Mouse (Mus musculus) heart, adult 8-10 months (tissue): ENCODE data around the gene Sash1. TPM values are rescaled to one million over a fixed set of nuclear protein-coding genes. Genes with fewer than 3 reads are reported as not detected.

Experiments
- DNase-seq: peaks from one replicate; pipeline ENCODE4 v3.0.0; 2022; ENCODE audit warnings: low spot score
- total RNA-seq, 4 experiments: library from RNA; stranded (reverse); gene quantifications; 2 replicates each; pipeline ENCODE4 v1.2.4; 2022

Gene Sash1
- total RNA-seq, 4 experiments from 2014 or later = 22.3 to 26.1 (median 24.0) TPM

DNA sequence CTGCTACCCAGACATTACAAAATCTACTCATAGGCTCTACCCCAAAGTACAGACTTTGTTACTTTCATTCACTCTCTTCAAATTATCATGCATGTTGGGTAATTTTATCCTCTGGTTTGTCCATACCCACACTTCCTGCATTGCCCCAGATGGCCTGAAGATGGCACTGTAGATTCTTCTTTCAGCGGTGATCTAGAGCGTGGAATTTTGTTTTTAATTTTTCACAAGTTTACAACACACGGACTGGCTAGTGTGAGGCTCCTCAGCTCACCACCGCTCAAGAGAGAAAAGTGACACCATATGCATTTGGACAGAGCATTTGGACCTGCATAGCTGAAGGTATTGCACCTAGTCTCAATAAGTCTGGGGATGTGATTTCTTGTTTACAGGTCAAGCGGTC lies 93.5 kb downstream of the Sash1 start:
- peak; percentile 77 for DNase-seq

DNA sequence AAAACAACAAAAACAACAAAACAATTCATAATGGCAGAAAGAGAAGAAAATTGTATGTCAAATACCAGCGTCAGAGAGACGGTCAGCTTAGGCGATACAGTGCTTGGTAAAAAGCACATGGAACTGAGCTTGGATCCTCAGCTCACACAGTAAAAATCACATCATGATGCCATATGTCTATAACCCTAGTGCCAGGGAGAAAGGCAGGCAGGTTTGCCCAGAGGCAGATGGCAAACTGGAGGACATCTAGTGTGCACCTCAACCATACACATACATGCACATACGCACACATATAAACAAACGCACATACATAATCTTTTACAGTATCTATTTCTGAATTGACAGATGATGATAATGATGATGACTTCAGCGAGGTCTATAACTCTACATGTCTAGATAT lies 96.8 kb downstream of the Sash1 start:
- no peak for DNase-seq

DNA sequence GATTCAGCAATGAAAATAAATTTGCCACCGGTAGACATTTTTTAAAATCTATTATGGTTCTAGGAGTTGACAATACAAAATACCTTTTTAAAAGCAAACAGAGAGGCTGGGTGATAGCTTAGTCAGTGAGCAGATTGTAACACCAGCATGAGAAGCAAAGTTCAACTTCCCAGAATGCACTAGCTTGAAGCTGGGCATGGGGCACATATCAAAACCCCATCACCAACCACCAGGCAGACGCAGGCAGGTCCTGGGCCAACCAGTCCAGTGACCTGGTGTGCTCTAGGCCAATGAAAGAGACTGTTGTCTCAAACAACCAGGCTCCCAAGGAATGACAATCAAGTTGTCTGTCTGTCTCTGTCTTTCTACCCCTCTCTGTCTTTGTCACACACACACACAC lies 98.6 kb downstream of the Sash1 start:
- no peak for DNase-seq

DNA sequence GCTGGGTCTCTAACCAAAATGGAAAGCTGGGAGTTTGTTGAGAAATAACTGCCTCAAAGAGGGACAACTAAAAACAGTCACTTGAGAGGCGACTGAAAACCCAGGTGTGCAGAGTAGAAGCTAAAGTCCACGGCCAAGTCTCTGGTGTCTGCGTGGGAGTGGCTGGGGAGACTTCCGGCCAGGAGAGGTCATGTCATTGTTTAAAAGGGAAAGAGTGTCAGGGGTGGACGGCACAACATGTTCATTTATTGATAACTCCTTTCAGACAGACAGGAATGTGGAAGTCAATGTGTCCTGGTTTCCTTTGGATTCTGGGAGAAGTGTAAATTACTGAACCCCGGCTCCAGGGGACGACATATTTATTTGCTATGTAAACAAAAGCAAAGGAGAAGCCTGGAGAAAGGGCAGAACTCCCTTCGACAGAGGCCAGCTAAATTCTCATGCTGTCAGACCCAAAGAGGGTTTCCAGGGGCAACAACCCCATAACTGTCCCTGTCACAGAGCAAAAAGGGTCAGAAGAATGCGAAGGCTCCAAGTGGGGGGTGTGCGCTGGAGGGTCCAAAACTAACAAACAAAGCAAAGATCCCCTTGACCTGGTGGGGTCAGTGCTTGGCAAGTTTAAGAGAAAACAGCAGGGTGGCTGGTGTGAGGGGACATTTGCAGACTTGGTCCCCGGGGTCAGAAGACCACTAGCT lies 100.3 kb downstream of the Sash1 start:
- no peak for DNase-seq

DNA sequence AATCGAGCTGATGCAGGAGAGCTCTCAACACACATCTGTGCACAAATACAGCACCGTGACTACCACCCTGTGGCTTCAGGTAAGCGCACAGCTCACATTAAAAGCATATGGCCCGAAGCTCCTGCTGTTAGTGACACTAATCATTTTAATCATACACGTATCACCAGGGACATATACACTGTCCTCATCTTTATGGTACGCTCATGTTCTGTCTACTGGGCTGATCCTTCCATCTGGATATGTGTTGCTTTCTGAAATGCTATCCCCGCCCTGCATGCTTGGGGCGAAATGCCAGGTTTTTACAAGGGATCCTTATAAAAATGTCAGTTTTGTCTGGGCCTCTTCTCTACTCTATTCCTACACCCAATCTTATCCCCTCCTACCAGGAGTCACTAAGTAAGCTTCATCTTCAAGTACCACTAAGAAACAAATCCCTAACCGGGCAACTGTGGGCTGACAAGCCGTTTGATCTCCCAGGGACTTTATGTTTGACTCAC lies 103.9 kb downstream of the Sash1 start:
- DNase-seq = no peak

DNA sequence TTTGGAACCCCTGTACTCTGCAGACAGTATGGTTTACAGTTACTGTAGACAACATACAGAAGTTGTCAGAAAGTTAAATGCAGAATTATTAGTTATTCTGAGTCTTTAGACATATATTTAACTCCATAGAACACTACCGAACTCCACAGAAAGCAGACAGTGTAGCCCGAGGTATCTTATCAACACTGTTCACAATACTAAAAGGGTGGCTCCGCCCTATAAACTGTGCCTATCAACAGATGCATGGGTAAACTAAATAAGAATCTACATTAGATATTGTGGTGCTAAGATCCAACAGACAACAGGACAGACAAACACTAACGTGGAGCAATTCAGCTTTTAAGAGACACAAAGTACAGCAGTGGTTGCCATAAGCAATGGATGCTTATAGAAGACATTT lies 106.0 kb downstream of the Sash1 start:
- DNase-seq = no peak

DNA sequence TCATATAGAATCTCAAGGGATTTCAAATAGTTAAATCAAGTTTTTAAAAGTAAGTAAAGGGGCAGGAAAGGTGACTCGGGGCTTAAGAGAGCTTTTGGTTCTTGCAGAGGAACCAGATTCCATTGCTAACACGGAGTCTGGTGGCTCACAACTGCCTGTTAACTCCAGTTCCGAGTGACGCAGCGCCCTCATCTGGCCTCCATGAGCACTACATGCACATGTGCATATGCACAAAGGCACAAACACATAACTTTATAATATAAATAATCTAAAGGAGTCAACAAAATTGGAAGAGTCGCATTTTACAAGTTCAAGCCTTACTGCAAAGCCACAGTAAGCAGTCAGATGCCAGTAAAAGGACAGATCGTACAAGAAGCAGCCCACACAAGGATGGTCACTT lies 107.0 kb downstream of the Sash1 start:
- no peak for DNase-seq

DNA sequence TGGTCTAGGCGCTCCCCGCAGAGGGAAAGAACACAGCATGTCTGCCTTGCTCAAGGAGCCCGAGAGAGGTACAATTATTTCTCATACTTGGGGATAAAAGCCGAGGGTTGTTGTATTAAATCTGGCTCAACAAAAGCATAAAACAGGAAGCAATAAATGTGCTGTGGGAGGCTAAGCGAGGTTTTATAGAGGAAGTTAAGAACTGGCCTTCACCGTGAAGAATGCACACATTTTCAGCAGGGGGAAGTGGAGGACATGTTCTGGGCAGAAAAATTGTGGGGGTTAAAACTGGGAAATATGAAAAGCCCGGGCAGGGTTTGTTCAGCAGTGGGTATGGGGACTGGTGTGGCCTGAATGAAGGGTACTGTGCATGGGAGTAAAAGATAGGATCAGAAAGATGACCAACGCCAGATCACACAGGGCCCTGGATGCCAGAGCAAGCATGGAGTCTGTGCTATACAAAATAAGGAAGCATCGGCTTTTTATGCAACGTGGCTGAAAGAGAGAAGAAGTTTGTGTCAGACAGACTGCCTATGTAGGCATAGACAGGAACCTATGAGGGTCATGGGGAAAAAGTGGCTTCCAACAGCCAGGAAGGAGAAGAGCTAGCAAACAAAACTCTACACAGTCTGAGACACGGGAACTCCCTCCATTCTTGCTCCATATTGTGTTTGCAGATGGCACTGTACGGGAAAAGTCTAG lies 108.2 kb downstream of the Sash1 start:
- DNase-seq = no peak

DNA sequence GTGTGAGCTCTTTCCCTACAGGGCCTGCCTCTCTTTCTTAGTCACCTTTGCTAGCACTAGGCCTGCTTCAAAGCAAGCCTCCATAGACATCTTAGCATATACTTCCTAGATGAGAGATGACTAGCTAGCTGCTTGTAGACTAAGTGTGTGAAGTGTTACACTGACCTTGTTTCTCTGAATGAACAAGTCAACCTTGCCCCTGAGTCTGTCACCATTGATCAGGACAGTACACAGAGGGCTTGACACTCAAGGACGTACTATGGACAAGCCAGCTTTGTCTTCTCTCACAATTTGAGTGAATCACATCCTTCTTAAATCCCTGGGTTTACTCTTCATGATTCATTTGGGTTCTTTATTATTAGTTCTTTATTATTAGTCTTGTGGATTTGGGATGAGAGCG lies 109.1 kb downstream of the Sash1 start:
- no peak for DNase-seq

DNA sequence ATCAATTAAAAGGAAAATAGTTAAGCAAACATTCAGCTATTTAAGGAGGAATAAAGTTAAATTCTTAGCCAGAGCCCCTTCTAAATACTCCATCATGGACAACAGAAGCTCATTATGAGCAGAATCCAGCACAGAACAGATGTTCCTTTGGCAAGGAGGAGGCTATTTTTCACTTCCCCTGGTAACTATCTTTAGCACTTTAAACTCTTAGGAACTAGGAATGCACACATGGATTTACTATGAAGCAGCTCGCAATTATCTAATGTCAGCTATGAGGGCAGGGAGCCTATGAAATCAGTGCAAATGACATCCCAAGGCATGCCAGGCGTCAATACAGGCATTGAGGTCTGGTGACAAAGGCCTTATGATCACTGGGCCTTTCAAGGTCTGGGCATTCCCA lies 110.1 kb downstream of the Sash1 start:
- peak; percentile 42 for DNase-seq

DNA sequence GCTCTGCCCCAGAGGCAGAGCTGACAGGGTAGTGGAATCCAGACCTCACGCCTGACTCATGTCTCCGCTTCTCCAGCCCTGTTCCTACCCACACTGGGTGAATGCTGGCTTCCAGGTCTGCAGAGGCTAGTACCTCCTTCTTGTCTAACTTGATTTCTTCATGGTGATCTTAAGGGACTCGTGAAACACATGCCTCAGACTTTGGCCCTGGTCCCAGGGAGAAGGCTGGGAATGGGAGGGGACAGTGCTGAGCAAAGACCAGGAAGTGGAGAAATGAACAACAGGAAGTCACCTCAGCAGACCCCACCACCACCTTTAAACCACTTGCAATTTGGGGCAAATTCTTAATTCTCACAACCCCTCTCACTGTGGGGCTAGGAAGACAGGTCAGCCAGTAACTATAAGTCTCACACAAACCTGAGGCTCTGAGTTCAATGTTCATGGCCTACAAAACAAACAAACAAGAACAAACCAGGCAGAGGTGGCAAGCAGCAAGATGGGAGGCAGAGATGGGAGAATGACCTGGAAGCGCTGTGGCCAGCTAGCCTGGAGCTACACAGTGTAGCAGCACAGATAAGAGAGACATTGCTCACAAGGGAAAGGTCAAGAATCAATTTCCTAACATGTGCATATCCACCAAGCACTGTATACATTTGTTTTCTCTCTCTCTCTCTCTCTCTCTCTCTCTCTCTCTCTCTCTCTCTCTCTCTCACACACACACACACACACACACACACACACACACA lies 113.2 kb downstream of the Sash1 start:
- peak; percentile 78 for DNase-seq

DNA sequence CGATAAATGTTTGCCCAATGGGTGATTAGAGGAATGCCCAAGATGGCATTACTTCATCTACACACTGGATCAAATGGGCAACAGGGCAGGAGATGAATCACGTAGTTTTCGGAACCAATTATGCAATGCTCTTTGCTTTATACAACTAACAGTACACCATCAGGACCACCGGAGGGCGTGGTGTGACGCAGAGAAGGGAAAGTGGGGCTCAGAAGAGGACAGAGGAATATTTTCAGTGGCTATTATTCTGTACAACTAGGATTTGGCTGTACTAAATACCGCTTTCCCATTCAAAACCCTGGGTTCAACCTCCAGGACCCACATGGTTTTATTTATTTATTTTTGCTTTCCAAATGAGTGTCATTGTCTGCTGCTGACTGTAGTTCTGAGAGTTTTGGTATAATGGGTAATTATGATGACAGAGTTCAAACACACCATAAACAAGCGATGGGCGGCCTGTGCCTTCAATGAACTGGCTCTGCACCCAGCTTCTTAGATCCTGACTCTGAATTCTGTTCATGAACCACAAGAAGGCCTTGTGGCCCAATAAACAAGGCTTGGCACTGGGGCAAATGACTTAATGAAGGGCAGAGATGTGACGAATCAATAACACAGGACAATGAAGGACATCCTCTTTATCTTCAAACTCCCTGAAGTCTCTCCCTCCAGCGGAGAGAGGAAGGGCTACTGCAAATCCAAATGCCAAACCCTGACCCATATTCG lies 114.8 kb downstream of the Sash1 start:
- DNase-seq = no peak

DNA sequence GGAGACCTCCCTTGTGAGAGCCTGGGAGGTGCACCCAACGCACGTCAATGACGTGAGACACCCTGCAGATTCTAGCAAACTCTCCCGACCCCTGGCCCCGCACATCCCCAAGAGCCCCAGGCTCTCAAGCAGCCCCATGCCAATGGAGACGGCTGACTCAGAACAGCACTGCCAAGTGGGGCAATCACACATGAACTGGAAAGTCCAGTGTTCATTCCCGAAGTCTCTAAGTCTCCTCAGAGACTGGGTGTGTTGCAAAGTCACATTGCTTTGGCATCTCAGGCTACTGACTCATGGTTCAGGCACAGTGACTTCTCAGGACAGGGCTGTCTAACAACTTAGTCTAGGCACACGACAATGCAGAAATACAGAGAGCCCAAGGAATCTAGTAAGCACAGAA lies 117.2 kb downstream of the Sash1 start:
- peak; percentile 58 for DNase-seq

DNA sequence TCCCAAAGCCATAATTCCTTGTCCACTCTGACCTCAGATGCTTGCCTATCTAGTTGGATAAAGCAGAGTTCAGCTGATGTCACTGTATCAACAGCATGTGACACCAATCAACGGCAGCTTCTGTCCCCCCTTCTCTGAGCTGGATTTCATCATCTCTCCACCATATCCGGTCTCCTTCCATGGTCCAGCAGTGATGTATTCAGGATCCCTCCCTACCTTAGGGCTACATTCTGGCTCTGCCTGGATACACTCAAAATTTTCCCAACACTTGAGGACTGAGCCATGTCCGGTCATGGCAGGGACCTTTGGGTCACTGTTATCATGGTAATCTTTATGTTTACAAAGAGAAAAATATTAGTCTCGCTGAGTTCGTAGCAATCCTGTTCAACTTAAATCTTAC lies 118.5 kb downstream of the Sash1 start:
- DNase-seq = no peak

DNA sequence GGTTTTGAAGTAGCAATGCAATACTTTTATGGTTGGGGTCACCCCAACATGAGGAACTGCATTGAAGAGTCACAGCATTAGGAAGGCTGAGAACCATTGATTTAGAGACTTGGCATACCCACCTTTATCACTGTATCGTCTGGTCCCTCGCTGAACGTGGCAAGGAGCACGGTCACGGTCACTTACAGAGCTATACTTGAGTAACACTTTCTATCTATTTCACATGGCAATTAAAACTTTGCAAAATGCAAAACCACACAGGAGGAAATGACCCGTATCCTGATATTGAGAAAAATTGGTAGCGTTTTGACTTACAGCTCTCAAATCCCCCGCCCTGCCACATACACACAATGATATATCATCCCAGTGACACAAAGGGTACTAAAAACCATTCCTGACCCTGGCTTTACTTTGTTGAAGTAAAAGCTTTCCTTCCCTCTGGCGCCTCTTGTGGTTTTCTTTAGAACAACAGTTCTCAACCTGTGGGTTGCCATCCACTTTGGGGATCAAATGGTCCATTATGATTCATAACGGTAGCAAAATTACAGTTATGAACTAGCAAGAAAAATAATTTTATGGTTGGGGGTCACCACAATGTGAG lies 119.8 kb downstream of the Sash1 start:
- no peak for DNase-seq

DNA sequence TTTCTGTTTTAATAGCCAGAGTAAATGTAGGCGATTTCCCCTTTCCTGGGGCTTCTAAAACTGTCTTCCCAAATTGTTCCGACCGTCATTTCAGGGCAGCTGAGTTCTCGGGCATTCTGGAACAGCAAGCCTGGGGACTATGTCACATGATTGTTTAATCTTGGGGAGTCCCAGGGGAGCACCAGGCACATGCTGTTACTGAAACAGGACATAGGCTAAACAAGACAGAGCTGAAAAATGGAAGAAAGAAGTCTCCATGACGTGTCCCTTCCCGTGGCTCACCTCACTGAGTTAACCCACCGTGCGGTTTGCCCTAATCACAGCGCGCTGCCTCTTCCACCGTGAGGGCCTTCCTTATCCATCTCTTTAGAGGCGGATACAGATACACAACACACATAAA lies 123.1 kb downstream of the Sash1 start:
- DNase-seq = peak; percentile 60

DNA sequence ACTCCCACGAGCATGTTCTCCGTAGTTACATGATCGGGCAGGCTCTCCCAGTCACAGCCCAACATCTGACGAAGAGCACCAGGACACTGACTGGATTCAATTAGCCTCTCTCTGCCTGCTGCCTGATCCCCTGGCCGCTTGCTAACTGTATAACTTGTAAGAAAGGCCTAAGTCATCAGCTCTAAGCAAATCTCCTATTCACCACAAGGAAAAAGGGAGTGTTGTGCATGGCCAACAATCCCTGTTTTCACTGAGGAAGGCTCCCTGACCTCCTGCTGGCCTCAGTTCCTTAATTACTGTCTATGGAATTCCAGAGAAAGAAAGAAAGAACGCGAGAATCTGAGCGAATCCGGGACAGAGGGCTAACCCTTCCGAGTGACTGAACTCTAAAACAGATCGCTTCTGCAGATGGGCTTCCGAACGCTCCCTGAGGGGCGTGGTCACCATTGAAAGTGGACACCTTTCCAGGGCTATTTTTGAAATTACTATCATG lies 123.6 kb downstream of the Sash1 start:
- DNase-seq = peak; percentile 75

DNA sequence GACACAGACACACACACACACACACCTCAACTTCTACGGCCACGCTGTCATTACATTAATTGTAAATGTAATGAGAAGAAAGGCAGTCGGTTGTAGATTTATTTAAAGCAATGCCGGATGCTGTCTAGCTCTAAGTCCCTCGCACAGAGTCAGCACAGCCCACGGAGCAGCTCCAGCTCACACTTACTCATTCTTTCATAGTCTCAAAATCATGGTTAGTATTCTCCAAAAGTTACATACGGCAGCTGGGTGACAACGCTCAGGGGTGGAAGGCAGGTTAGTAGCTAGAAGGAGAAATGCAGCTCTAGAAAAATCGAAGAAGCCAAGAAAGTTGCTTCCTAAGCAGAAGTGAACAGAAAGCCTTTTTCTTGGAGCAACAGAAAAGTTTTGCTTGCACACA lies 124.2 kb downstream of the Sash1 start:
- no peak for DNase-seq

DNA sequence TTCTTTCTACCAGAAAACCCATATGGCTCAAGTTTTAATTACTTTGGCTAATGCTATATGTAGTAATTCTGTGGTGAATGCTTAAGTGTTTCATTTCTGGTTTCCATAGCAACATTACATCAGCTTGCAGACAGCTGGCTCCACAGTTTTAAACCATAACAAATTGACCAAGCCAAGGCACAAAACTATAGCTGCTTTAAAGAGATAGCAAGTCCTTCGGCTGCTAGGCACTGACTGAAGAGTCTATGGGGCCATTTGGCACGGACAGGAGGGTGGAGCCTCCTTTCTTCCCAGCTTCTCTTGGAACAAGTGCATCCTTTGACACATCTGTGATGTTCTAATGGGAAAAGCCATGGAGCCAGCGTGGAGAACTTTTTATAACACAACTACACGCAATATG lies 125.3 kb downstream of the Sash1 start:
- DNase-seq = peak; percentile 65

DNA sequence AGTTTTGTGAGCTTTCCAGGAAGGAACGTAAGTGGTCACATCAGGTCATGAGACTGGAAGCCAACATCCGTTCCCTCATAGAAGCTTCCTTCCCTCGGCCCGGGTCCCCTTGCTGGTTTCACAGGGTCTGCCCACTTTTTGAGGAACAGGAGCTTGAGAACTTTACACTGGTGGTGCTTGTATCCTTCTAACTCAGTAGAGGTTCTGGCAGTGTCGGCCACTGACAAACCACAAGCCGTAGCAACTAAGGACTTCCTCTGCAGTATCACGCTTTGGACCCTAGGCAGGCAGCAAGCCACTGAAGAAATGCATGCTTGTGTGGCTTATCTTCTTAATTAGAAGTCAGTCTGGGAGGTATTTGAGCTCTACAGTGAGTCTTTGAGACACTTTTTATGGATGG lies 126.6 kb downstream of the Sash1 start:
- DNase-seq = peak; percentile 53

DNA sequence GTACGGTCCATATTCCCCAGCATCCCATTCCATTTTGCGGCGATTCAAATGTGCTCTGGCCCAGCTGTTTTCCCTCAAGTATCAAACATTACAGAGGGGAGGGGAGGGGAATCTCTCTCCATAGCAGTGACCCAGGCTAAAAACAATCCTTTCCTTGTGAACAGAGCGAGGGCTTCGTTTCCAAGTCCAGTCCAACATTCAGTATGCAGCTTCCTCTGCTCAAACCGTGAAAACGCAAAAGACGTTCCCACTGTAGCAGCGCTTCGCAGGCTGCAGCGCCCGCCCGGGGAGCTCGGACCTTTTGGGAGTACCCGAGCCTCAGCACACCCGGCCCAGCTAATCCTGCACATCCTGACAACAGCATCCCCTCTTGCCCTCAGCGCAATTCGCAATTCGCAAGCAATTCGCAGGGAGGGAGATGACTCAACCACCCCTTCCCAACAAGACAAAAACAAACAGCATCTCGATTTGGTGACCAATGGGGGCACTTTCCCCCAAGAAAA lies 128.4 kb downstream of the Sash1 start:
- no peak for DNase-seq
